Mouse (Mus musculus) cortical plate, adult 2 months (tissue): ENCODE data around the gene Gm34653. TPM values are rescaled to one million over a fixed set of nuclear protein-coding genes. Genes with fewer than 3 reads are reported as not detected.

Experiments
- H3K27ac ChIP-seq: fragments of 200-500 bp; 2 replicates; pipeline ENCODE4 v1.5.1; 2012; ENCODE audit warnings: low read length, control low read depth, inconsistent platforms; ENCODE audit not compliant: insufficient read depth
- H3K4me1 ChIP-seq: fragments of 200-500 bp; 2 replicates; pipeline ENCODE4 v1.6.1; 2011; ENCODE audit warnings: low read length; ENCODE audit not compliant: control insufficient read depth, insufficient read depth
- H3K4me3 ChIP-seq: fragments of 200-500 bp; 2 replicates; pipeline ENCODE4 v1.5.1; 2011; ENCODE audit warnings: mild to moderate bottlenecking, low read length, control low read depth; ENCODE audit not compliant: insufficient read depth
- CTCF ChIP-seq: fragments of 200-500 bp; IDR thresholded peaks from 2 replicates; pipeline ENCODE4 v1.5.1; 2011; ENCODE audit warnings: mild to moderate bottlenecking, control low read depth, low read length; ENCODE audit not compliant: insufficient read depth; ENCODE audit errors: extremely low read depth
- POLR2A ChIP-seq: fragments of 200-500 bp; IDR thresholded peaks from 2 replicates; pipeline ENCODE4 v1.6.1; 2011; ENCODE audit warnings: mild to moderate bottlenecking, low read length, control low read depth; ENCODE audit not compliant: insufficient read depth; ENCODE audit errors: extremely low read depth
- polyA plus RNA-seq: library from polyadenylated mRNA; depleted of rRNA; stranded (reverse); fragments of >200 nt; gene quantifications from 2 replicates; pipeline ENCODE4 v1.2.3, GENCODE M21; 2012

Gm34653 gene
- polyA plus RNA-seq, 1 experiment = not detected

DNA sequence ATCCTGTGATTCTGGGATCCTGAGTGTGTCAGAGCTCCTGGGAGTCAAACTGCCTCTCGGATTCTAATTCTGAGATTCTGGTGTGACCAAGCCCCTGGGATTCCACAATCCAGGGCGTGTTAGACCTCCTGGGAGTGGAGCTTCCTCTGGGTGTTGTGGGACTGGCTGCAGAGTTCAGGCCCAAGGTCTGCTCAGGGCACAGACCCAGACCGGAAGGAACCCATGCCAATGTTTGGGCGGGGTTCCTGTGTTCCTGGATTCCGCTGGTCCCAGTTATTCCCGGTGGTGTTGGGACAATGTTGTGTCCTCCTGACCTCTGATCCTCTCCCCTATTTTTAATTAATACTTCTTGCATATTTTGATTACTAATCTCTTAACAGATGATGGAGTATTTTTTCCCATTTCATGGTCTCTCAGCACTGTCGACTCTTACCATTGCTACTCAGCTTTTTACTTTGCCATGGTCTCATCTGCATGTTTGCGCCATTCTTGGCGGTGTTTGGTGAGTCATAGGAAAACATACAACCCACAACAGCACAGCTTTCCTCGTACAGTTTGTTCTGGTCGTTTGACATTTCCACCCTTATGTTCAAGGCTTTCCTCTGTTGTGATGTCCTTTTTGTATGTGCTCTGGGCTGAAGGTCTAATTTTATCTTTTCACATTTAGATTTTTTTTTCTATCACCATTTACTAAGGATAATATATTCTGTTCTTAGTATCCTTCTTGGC is 10.6 kb downstream of the Gm34653 start:
- Histone ChIP-seq H3K4me3 (no peak overlapping the region), H3K27ac (peak overlapping the region; percentile 67; the same call in 1 of the 2 replicates), H3K4me1 (peaks cover 1% of the 10 kb centered on the region; the same call in 1 of the 2 replicates)
- TF ChIP-seq CTCF (no peak), POLR2A (no peak)

DNA sequence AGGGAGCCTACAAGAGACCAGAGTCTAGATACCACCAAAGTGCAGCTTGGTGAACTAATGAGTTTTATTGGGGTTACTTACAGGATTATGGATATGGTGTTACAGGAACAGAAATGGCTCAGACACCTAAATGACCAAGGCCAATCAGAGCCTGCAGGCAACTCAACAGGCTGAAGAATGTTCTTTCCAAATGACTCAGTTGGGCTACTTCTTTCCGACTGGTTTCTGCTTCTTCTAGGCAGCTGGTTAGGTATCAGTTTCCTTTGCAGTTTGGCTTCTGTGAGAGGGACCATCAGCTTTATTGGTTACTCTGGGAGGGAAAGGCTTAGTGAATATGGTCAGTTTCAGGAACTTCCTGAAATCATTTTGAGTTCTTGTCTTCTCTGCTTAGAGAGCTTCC is 14.9 kb downstream of the Gm34653 start:
- peaks cover 1% of the 10 kb centered on the region; the same call in 1 of the 2 replicates for H3K4me1 ChIP-seq
- no peak overlapping the region for H3K27ac ChIP-seq
- H3K4me3 ChIP-seq = no peak overlapping the region
- TF ChIP-seq POLR2A (no peak), CTCF (no peak)

DNA sequence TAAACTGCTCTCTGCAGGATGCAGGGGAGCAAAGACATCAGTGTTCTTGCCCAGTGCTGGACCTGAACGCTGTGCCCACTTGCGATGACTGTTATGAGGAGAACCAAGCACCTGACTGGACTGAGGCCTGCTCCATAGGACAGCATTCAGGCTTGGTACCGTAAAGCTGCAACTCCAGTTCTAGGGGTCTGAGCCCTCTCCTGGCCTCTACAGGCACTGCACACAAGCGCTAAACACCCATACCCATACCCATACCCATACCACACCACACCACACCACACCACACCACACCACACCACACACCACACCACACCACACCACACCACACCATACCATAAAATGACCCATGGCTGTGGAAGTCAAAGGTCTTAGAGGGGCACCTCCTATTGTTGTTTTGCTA is 22.5 kb downstream of the Gm34653 start:
- TF ChIP-seq POLR2A = no peak
- TF ChIP-seq CTCF = peak; percentile 20; the same call in 1 of the 2 replicates
- no peak overlapping the region for H3K27ac ChIP-seq

DNA sequence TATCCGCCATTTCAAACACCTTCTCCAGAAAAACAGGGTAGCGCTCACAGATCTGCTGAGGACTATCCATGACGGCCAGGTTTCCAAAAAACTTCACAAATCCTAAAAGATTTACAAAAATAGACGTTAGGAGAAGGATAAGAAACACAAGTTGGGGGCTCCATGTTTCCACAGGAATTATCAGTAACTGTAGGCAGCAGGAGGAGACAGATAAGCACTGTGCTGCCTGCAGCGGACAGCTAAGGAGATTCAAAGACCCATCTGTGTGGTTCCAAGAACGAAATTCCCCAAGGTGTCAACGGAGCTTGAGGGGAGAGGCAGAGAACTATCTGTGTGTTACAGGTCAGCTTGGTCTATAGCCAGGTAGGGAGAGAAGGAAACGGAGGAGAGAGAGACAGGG is 24.9 kb downstream of the Gm34653 start:
- Histone ChIP-seq H3K4me3 (no peak overlapping the region), H3K27ac (no peak overlapping the region), H3K4me1 (no peaks in the 10 kb centered on the region)
- no peak for TF ChIP-seq POLR2A
- no peak for TF ChIP-seq CTCF

More for the DNA sequence above, 22.5 kb downstream of the Gm34653 start:
- Histone ChIP-seq H3K4me1 (no peaks in the 10 kb centered on the region), H3K4me3 (no peak overlapping the region)

DNA sequence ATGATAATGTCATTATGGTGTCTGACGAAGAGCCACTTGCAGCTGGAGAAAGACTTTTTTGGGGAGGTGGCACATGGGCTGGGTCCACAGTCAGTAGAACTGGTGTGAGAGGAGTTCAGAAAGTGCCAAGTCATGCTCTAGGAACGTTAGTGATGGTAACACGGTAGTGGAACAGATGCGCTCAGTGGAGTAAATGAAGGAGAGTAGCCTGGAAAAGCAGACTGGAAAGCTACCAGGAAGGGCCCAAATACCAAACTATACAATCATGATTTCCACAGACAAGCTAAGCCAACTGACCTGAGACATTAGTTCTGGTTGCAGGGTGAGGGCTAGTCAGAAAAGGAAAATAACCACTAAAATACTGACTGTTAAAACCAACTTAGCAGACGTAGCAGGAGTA is 36.9 kb downstream of the Gm34653 start:
- Histone ChIP-seq H3K4me3 (peak overlapping the region; percentile 46; the same call in 1 of the 2 replicates), H3K27ac (no peak overlapping the region), H3K4me1 (no peaks in the 10 kb centered on the region; the same call in 1 of the 2 replicates)
- TF ChIP-seq POLR2A = no peak
- no peak for TF ChIP-seq CTCF

DNA sequence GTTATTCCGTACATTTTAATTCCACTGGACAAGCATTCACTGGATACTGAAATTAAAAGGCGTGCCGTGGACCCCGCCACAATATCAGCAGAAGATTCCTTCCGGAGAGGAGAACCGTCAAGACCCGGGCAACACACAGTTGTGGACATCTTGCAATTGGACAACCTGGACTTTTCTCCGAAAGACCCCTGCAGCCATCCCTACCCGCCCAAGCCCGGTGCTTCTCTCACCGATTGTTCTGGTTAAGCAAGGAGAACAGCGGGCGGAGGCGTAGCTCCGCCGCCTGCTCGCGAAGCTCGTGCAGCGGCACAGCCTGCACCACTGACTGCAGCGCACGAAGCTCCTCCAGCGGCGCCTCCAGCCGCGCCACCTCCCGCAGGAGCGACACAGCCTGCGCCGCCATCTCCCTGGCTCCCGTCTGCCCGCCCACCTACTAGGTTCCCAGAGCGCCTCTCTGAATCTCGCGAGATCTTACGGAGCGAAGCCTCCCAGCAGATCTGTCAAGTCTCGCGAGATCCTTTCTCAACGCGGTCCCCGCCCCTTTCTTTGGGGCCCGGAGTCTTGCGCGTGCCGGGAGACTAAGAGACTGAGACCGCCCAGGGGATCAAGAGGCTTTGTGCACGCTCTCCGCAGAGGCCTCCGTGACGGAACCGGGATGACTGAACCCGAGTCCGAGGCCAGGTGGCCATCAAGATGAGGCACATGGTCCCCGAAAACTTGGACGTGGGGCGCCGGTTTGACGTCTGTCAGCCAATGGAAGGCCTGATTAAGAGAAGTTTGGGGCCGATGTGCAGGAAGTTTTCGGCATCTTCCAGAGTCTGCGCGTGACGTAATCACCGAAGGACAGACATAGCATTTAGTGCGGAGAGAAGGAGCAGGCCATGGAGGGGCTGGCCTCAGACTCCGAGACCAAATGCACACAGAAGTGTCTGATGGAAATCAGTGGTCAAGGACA is 38.0 kb downstream of the Gm34653 start:
- H3K4me3 ChIP-seq = peak overlapping the region; percentile 46
- H3K4me1 ChIP-seq = no peaks in the 10 kb centered on the region; the same call in 1 of the 2 replicates
- TF ChIP-seq POLR2A = peak; percentile 94
- no peak for TF ChIP-seq CTCF
- H3K27ac ChIP-seq = peak overlapping the region; percentile 26; the same call in 1 of the 2 replicates

DNA sequence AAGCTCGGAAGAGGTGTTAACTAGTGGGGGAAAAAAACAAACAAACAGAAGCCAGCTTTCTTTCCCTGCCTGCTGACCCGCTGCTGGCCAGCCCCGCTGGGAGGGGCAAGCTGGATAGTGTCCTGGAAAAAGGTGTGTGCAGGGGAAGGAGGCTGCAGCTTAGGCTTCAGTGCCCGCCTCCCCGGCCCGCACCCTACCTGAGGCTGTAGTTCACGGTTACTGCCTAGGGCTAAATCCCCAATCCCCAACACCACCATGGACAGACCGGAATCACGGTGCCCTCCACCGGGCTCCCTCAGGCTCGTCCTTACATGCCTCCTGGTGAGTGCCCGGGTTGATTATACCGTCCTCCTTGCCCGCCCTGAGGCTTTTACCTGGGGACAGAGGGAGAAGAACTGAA is 41.5 kb downstream of the Gm34653 start, which contains the start of gene Cutal:
TSS of gene Cutal (plus strand) at position 126 of the 400 bp plus-strand sequence.
- no peaks in the 10 kb centered on the region; the same call in 1 of the 2 replicates for H3K4me1 ChIP-seq
- H3K4me3 ChIP-seq = no peak within 1 kb of the TSS
- no peak within 1 kb of the TSS for H3K27ac ChIP-seq
- TF ChIP-seq POLR2A = no peak
- no peak for TF ChIP-seq CTCF

DNA sequence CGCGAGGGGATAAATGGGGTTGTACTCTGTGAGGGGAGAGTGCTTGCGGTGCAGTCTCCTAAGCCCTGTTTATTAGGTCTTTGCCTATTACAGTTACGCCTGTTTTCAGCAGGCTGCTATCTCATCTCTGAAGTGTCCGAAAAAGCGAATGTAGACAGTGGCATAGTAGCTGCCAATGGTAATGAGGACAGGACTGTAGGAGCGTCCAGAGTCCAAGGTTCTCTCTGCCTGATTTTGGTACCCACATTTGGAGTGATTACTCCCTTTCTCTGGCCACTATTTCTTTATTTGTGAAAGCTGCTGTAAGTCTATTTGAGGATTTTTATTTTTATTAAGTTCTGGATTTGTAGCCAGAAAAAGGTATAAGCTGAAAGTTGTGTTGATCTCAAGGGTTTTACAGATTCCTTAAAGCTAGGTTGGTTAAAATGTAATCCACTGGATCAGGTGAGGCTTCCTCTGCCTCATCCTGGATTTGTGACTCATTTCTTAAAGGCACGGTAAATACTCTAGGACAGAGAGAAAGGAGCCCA is 42.1 kb downstream of the Gm34653 start, which contains the start of gene Psmd5:
TSS of gene Psmd5 (minus strand) at position 153 of the 530 bp plus-strand sequence.
- no peak within 1 kb of the TSS for H3K4me3 ChIP-seq
- TF ChIP-seq POLR2A = no peak
- no peak for TF ChIP-seq CTCF
- no peaks in the 10 kb centered on the region; the same call in 1 of the 2 replicates for H3K4me1 ChIP-seq
- no peak within 1 kb of the TSS for H3K27ac ChIP-seq

DNA sequence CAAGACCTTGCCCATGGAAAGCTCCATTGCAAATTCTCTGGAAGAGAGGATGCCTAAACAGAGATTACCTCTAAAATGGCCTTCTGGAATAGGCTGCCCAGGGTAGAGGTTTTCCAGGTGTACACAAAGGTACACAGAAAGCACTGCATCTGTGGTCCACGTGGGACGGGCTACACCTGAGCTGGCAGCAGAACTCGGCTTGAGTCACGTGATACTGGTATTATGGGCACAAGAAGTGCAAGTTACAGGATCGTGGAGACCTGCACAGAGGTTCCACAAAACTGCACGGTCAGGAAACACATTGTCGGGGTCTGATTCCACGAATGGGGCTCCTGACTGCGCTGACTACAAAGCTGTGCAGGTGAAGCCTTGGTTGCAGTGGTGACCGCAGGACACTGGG is 47.2 kb downstream of the Gm34653 start:
- TF ChIP-seq CTCF (no peak), POLR2A (no peak)
- no peak overlapping the region for H3K4me3 ChIP-seq
- H3K27ac ChIP-seq = no peak overlapping the region
- no peaks in the 10 kb centered on the region for H3K4me1 ChIP-seq
